Mouse (Mus musculus) embryo, embryonic 11 days (tissue): Measurements from ENCODE around the gene Rere.
A peak's percentile ranks its signal among the peaks of the same experiment; 100 is the strongest.
"Not testable (repeated sequence)": the region's sequence is repeated elsewhere in the genome, so short reads cannot be mapped to it uniquely, and the experiment has no call there.

Experiments used
- DNase-seq: peaks from one replicate; pipeline ENCODE4 v3.0.0-alpha.2; 2015

Gene Rere

DNA sequence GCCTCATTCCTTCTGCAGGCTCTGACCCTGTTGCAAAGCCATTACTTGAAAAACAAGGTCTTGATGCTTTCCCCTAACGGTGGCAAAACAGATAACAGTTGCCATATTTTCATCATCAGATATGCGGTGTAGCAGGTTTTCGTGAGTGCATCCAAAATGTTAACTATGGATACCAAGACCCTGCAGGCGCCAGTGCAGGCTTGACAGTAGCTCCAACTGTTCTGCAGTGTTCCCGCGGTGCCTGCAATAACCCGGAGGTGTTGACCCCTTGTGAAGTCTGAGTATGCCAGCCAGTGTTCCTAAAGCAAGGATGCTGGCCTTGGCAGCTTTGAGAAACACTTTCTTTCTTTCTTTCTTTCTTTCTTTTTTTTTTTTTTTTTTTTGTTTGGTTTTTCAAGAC, 26.3 kb upstream of the Rere start:
- DNase-seq: no peak

- peak; percentile 90 for DNase-seq
These were observed 23.9 kb upstream of the Rere start for GRCm38 (mm10) chr4:150257252-150258204.

DNA sequence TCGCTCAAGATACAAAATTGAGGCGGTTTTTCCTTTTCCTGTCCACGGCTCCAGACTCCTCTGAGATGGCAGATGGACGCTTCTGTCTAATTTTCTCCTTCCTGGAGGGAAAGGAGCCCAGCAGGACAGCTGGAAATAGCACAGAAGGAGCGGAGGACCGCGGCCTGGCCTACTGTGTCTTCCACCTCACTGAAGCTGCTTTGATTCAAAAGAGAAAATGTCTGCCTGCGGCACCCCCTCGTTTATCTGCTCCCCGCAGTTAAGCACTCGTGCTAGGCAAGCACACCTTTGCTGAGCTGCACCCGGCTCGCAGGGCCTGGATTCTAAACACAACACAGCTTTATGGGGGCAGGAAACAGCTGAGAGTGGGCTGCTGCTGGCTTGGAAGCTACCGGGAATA, 23.1 kb upstream of the Rere start:
- DNase-seq: no peak

DNA sequence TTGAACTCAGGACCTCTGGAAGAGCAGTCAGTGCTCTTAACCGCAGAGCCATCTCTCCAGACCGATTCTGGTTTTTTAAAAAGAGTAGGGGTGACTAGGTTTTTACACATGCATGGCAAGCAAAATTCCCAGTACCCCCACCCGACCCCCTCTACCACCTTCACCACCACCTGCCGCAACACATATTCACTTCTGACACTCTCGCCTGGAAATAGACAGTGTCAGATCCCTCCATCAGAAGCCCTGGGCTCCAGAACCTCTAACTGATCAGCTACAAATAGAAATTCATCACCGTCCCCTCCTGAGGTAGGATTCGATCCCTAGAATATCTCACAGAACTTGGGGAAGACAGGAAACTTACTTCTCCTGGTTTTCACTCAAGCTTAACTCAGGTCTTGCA, 21.9 kb upstream of the Rere start:
- no peak for DNase-seq

GRCm38 (mm10) chr4:150260111-150260510, 21.3 kb upstream of the Rere start:
- no peak for DNase-seq

DNA sequence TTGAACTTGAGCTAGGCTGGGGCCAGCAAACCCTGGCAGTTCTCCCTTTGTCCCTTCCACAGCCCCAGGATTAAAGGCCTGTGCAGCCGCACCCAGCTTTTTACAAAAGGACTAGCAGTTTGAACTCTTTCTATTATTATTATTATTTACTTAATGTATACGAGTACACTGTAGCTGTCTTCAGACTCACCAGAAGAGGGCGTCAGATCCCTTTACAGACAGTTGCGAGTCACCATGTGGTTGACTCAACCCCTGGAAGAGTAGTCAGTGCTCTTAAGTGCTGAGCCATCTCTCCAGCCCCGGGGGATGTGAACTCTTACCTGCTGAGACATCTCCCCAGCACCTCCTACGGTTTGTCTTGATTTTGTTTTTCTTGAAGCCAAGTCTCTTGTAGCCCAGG, 20.7 kb upstream of the Rere start:
- DNase-seq: peak; percentile 58

DNA sequence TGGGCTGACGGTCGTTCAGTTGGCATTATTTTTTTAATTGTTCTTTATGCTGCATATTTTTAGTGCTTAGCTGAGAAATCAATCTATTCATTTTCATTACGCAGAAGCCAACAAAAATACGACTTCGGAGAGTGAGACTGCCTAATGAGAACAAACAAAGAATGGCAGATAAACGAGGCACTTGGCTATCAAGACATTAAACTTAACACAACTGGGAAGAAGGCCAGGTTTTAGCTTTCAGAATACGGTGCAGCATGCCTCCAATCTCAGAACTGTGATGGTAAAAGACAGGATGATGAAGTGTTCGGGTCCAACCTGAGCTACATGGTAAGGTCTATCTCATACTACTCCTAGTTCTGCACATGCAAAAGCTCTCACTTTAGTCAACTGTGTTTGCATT, 19.1 kb upstream of the Rere start:
- no peak for DNase-seq

DNA sequence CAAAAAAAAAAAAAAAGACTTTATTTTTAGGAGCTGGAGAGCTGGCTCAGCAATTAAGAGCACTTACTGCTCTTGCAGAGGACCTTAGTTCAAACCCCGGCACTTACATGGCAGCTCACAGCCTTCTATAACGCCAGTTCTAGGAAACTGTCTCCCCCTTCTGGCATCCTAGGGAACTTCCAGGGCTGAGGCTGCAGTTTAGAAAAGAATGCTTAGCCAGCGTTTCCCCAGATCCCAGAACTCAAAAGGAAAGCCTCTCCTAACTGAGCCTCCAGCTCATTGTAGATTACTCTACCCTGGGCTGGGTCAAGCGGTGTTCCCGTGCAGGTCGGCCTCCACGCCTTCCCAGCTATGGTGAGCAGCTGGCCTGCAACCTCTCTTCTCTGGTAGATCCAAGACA, 16.5 kb upstream of the Rere start:
- peak; percentile 47 for DNase-seq

DNA sequence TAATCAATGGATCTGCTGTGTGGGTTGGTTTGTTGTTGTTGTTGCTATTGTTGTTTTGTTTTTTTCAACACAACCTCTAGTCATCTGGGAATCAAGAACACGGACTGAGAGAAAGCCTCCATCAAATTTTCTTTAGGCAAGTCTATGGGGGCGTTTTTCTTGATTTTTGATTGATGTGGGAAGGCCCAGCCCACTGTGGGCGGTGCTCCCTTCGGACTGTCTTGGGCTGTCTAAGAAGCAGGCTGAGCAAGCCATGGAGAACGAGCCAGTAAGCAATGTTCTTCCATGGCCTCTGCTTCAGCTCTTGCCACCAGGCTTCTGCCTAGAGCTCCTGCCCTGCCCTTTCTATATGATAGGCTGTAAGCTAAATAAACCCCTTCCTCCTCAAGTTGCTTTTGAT, 16.0 kb upstream of the Rere start:
- DNase-seq: no peak

GRCm38 (mm10) chr4:150266655-150267223, 14.7 kb upstream of the Rere start:
- no peak for DNase-seq

GRCm38 (mm10) chr4:150268674-150269653, 12.5 kb upstream of the Rere start:
- no peak for DNase-seq

DNA sequence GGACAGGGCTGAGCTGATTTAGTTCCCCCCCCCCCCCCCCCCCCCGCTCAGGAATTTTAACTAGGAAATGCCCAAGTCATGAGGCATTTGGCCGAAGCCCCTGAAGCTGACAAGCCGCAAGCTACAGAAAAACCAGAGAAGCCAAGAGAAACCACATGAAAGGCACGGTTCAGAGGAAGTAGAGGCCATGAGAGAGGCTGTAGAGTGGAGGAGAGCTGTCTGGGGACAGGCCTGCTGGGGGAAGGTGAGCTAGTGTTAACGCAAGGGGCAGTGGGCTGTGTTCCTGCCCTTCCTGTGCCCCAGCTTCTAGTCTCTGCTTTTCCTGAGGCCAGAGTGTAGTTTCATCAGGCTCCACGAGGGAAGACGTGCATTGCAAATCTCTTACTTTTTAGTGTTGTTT, 11.8 kb upstream of the Rere start:
- no peak for DNase-seq

- DNase-seq: not testable (repeated sequence)
These were observed 10.7 kb upstream of the Rere start for GRCm38 (mm10) chr4:150270718-150271117.

DNA sequence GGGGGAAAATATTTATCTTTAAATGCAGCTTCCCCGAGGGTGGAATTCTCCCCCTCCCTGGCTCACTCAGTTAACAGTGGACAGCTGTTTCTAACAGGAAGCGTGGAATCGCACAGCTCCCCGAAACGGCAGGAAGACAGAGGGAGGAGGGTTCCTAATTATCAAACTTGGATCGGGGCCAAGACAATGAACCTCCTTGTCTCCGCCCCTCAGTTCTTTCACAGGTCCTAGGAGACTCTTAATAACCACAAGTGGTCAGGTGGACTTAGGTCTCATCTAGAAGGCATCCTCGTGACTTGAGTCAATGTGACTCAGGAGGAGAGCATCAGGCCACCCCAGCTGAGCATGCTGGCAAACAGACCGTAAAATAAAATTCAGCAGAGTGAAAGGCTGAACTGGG, 8.7 kb upstream of the Rere start:
- DNase-seq: peak; percentile 75

- DNase-seq: no peak
These were observed 5.9 kb upstream of the Rere start for GRCm38 (mm10) chr4:150275531-150275930.

- DNase-seq: not testable (repeated sequence)
These were observed 2.1 kb upstream of the Rere start for GRCm38 (mm10) chr4:150279336-150279735.

GRCm38 (mm10) chr4:150280002-150280401, 1.4 kb upstream of the Rere start:
- no peak for DNase-seq

DNA sequence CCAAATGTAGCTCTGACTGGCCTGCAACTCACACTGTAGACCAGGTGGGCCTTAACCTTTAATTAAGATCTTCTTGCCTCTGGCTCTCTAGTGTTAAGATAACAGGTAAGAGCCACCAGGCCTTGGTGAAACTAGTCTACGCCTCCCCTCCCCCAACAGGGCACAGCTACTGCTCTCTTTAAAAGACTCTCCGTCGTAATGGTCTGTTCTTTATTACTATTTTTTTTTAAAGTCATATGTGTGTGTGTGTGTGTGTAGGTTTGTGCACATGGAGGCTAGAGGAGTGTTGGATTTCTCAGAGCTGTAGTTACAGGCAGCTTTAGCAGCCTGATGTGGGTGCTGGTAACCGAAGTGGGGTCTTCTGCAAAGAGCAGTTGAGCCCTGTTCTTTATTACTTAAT, 987 bp upstream of the Rere start:
- DNase-seq: peak; percentile 55

DNA sequence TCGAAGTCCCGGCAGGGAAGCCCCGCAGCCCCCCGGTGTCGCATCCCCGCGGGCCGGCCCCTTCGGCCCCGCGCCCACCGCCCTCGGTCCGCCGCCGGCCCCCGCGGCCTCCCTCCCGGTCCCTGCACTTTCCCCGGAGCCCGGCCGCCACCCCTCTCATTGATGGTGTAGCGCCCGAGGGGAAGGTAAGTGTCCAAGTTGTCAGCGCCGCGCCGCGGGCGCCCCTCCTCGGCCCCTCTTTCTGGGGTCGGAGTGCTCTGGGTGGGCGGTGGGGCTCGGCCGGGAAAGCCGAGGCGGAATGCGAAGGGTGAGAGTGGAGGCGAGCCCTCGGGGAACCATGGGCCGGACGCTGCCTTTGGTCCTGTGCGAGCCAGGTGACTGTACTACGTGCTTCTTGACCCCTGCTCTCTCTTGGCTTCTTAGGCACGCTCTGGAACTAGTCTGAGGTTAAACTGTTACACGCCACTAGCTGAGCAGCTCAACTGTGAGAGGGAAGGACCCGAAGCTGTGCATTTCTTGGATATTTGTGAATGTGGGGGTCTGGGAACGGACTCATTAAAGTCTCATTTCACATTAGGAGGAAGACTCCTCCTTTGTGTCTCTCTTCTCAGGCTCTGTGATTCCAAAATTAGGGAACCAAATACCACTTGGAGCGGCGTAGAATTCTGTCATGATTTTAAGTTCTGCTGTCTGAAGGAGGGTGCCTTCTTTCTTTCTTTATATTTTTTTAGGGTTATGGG, 615 bp downstream of the Rere start:
- DNase-seq: peak; percentile 65

- DNase-seq: no peak
These were observed 1.3 kb downstream of the Rere start for GRCm38 (mm10) chr4:150282631-150283334.

DNA sequence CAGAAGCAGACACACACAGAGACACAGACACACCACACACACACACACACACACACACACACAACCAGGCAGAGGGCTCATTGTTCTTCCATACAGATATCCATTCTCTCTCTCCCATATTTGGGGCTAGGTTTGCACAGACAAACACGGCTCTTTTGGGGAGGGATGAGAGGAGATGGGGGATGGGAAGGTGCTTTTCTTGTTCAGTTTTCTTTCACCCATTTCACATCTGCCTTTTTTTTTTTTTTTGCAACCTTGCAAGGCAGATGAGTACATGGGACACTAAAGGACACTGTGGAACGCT, 1.8 kb downstream of the Rere start:
- DNase-seq: peak; percentile 36

- peak; percentile 76 for DNase-seq
These were observed 2.5 kb downstream of the Rere start for GRCm38 (mm10) chr4:150283993-150284392.
